Mouse (Mus musculus): ENCODE measurements around the gene Srgap2. TPM values are rescaled to one million over a fixed set of nuclear protein-coding genes. Genes with fewer than 3 reads are reported as not detected.

Srgap2 gene
- total and polyA plus RNA-seq, 3 experiments, result 15.2 to 22.2 (median 21.8) TPM

DNA sequence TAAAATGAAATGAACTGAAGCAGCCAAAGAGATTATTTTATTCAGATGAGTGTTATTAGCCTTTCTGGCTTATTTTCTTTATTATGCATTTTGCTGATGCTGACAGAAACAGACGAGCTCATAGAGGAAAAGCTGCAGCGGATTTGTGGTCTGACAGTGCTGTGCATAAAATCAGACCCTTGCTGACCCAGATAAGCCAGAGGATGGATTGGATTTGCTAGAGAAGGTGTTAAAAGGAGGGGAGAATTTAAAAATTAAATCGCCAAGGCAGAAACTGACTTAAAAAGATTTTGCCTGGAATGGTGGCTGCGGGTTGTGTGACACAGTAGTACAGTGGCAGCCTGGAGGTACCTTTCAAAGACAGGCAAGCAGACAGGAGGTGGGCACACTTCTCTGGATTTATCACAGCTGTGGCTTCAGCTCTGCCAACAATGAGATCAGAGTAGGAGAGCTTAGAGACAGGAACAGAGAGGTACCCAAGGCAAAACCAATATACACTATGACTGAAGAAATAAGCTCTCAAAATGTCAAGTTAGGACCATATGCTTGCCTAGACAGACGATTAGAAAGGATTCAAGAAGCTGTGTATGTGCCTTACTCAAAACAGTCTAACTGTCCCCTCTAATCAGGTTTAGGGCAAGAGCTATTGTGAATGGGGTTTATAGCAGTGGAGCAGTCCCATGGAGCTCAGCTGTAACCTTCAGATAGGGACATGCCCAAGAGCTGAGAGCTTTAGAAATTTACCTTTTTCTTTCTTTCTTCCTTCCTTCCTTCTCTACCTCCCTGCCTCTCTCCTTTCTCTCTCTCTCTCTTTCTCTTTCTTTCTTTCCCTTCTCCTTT is 109.1 kb downstream of the Srgap2 start:
- no peak for DNase-seq

DNA sequence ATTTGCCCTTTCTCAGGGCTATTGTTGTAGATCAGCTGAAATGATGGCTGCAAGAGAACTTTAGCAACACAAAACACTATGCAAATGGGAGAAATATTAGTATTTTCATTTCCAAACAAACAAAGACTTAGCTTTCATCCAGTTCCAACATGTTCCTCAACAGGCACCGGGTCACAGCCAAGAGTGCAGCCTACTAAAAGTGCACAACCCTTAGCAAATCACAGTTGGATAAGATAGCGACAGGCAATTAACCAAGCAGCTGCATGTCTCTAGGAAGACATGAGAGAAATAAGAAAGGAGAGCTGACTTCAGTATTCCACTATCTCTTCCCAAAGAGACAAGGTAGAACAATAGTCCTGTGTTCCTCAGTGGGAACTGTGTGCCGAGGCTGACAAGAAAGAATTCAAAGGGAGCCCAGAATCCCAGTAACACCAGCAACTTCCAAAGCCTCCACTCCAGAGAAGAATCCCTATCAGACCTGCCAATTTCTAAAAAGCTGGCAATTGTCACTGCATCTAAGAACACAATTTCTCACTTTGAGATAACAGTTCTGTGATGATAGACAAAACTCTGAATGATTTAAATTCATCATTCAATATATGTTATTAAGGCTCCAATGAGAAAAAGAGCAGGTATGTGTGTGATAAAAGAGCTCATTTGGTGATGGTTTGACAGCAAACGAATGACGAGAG is 109.9 kb downstream of the Srgap2 start:
- no peak for DNase-seq

DNA sequence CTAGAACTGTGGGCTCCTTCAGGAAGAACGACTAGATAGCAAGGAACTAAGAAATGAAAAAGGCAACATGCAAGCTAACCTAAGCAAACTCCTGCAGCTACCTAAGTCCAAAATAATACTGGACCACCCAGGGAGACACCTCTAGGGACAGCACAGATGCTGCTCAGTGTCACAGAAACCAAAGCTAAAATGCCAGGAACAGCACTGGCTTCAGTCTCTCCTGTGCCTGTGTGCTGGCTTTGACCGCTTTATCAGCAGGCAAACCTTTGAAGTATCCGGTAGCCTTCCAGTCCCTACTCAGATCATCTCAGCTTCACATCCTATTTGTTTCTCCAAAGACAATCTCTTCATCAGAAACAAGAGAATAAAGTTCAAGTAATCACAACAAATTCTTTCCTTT is 123.6 kb downstream of the Srgap2 start:
- DNase-seq, result no peak

DNA sequence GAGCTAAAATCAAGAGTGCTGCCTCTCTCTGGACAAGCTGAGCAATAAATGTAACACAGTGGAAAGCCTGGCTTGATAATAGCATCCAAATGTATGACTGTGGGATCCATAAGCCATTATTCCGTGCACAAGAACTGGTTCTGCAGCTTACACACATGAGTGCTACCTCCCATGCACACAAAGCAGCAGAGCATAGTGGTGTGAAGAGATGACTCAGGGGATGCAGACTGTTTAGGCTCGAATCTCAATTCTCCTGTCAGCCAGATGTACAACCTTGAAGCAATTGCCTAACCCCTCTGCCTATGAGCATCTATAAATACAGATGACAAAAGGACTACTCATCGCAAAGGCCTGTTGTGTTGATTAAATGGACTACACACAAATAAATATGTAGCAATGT is 126.3 kb downstream of the Srgap2 start:
- peak; percentile 40 for DNase-seq

DNA sequence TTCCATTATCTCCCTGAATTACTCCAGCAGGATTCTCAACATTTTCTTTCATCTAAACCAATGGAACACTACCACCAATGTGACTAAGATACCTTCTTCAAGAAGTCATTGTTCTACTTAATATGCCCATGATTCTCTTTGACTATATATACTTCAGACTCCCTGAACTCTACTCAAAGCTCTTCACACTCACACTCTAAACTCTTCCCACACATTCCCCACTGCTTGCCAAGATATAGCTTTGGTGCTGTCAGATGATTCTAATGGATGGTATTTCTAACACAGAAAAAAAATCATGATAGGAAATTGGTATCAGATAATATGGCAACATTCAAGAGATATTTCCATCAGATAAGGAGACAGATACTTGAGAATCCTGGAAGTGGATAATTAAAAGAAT is 129.0 kb downstream of the Srgap2 start:
- DNase-seq, result no peak

DNA sequence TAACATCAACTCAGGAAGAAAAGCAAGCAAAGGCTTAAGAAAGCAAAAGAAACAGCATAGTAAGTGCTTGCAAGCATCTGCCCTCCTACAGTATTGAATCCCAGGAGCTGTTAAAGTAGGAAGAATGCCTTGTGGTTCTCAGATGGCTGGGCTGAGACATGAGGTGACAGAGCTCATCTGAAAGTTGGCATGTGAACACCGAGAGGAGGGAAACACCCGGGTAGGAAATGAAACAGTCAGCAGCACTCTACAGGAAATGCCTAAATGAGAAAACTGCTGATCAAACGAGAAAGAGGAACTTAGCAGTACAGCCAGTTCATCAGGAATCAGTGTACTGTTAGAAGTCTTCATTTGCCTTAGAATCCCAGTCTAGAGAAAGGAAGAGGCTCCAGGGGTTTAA is 142.7 kb downstream of the Srgap2 start:
- DNase-seq, result no peak

DNA sequence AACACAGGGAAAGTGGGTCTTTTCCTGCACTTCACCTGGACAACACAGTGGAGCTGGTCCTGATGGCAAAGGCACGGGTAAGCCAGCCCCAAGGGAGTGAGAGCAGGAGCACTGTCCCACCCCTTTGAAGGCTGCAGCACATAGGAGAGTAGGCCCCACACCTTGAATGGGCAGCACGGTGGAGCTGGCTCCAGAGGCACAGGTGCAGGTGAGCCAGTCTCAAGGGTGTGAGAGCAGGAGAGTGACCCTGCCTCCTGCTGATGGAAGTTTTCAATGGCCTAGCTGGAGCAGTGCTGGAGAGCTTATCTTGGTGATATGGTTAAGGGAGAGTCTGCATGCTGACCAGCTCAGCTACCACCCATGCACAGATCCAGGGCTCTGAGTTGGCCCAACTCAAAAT is 145.0 kb downstream of the Srgap2 start:
- DNase-seq, result no peak

DNA sequence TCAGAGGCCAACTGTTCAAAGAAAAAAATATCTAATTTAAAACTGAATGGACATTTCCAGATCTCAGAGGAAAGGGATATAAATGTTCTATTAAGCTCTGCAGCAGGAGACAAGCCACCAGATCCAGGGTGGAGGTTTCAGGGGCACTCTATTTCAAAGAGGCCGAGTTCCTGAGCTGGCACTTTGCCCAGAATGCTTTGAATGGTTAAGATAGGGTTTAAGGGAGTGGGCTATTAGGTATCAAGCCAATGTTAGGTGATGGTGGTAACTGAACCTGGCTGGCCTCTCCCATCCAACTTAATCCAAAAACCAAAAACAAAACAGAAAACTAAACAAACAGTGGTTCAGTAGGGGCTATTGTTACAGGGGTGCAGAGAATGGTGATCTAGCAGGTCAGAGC is 146.9 kb downstream of the Srgap2 start:
- no peak for DNase-seq

DNA sequence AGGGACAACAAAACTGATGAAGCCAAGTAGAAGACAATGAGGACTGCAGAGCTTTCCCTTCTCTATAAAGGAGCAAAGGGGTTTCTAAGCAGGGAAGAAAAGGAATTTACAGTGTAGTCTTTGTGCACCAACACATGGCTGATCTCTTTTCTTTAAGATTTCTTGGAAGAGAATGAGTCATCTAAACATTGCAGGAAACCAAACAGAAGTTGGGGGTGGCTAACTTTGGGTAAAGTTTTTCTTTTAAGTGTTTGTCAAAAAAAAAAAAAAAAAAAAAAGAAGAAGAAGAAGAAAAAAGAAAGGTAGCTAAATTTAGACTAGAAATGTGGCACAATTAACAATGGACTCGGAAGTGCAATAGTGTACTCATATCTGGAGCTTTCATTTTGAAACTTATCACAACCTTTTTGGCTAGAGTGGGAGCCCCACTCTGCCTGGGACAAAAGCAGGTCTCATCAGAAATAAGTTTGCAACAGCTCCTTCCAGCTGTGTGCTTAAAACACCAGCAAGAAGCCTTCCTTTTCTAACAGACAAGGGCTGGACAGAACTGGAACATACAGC is 148.2 kb downstream of the Srgap2 start:
- DNase-seq, result no peak

DNA sequence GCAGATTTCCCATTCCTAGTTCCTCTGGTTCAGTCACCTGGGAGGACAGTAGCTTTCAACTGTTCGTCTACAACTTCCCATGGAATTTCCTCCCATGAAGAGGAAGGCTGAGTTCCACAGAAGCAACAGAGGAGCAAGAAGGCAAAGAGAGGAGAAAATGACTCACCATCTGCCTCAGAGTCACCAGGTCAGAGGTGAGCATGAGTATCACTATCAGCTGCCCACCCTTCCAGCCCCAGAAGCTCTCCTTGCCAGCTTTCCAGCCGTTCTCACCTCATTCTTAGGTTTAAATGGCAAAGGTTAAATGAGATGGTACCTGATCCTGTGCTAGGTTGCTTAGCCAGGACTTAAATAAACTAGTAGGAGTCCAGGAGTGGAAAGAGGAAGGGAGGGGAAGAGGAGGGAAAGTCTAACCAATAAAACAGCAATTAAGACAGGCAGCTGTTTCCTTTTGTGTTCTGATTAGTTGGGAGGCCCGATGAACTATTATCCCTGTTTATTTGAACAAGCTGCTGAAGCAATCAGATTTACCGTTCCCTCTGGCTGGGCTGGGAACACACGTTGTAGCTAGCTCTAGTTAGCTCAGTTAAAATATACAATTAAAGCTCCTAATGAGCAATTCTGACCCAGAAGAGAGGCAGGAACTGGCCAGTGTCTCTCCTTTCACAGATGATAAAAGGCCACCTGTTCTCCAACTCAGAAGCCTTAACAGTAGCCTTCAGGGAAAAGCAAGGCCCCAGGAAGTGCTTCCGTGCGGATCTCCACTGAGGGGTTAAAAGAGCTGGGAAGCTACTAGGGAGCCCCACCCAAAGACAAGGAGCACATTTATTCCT is 148.9 kb downstream of the Srgap2 start:
- DNase-seq, result peak; percentile 3

DNA sequence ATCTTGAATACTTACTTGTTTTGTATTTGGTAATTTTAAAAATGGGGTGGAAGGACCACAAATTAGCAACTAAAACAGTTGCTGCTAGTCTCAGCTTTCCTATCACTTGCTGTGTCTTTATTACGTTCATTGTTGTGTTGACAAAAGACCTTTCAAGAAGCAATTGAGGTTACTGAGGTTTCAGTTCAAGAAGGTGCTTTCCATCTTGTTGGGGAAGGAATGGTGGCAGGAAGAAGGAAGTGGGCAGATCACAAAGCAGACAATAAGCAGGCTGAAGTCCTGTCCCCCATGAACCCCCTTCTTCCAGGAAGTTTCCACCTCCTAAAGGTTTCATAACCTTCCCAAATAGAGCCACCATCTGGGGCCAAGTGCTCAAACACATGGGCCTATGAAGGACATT is 161.3 kb downstream of the Srgap2 start:
- DNase-seq, result no peak

DNA sequence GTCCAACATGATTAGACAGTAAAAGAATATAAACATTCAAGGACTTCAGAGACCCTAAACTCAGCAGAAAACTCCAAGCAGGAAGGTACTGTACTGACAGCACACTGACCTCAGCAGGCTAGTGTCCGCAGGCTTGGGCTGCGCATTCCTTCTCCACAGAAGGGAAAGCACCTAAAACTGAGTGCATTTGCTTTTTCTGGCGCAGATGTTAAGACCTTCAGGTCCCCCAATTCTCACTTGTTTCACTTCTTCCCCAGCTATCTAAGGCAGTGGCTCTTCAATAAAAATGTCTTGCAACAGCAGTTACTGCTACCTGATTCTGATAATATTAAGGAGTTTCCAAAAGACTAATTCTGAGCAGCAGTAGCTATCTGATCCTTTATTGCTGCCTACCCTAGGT is 162.7 kb downstream of the Srgap2 start:
- no peak for DNase-seq

DNA sequence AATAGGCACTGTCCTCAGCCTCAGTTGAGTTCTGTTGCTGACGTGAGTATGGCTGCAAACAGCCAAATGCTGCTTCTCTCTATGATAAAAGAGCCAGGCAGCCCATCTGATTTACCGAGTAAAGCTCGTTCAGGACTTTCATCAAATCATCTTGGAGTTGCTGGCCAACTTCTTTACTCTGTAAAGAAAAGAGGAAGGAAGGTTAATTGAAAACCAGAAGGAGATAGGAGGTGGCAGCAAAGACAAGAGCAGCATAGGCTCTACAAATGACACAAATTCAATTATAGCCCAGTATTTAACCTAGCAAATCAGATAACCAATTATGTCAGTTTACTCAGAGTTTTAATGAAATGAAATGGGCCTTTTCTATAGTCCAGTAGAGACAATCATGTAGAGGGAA is 163.3 kb downstream of the Srgap2 start:
- no peak for DNase-seq

DNA sequence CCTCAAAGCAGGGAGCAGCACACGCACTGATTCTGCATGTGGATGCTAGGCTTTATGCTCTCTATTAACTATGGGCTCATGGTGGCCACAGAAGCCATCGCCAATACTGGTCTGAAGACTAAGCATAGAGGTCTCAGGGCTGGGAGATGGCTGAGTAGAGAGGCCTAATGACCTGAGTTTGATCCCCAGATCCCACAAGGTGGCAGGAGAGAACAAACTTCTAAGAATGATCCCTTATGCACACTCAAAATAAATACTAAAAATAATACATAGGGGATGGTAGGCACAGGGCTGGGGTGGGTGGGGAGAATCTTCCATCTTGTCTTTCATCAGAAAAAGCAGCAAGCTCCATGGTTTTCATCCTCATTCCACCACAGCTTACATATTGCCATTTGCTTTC is 165.1 kb downstream of the Srgap2 start:
- no peak for DNase-seq

DNA sequence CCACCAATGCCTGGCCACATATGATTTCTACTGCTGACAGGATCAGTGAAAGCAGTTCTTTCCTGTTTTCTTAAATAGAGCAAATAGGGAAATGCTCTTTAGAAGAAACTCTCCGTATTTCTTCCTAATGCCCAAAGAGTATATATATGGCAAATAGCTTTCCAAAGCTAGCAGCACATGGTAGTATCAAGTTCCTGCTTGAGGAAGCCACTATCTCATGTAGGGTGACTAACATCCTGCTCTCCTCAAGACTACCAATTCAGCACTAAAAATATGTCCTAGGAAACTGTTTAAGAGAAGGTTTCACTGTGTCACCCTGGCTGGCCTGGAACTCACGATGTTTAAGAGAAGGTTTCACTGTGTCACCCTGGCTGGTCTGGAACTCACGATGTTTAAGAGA is 166.4 kb downstream of the Srgap2 start:
- DNase-seq, result no peak

DNA sequence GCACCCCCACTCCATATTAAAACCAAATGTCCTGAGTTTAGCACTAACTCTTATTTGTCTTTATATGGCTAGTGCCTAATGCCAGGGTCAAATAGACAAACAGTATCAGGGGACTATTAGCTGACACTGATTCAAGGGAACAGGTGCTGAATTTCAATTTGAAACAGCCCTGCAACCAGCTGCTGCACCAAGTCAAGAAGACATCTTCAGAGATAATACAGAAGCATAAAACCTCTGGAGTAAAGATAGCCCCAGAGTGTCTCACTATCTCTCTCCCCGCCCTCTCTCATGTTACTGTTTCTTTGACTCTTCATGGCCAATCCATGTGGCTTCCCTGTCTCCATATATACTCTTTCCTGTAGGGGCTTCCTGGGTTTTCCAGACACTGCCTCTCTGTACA is 167.5 kb downstream of the Srgap2 start:
- no peak for DNase-seq

DNA sequence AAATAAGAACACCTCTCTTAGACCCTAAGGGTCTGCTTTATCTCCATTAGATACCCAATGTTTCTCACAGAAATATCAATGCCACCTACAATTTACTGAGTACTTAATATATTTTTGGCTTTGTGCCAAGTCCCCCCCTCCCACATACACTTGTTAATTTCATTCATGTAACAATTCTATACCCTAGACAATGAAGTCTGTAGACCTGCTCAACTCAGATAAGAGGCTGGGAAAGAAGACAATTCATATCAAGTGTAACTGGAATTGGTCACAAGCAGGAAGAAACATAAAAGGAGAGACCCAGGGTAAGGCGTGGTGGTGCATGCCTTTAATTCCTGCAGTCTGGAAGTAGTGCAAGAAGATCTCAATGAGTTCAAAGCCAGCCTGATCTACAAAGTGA is 169.9 kb downstream of the Srgap2 start:
- DNase-seq, result no peak

DNA sequence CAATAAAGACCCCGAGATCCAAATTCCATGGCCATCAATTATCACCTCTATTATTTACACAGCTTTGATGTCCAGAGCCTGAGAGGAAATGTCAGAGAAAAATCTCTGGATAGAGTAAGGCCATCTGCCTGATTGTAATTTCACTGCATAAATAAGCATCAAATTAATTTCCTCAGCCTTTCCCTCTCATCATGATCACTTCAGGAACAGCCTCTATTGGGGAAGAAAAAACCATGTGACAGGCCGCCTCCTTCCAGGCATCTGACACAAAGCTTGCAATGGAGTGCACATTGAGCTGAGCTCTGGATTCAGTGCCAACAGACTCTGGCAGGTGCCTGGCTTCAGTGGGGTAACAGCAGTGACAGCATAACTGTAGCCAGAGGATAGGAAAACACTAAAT is 175.7 kb downstream of the Srgap2 start:
- no peak for DNase-seq

DNA sequence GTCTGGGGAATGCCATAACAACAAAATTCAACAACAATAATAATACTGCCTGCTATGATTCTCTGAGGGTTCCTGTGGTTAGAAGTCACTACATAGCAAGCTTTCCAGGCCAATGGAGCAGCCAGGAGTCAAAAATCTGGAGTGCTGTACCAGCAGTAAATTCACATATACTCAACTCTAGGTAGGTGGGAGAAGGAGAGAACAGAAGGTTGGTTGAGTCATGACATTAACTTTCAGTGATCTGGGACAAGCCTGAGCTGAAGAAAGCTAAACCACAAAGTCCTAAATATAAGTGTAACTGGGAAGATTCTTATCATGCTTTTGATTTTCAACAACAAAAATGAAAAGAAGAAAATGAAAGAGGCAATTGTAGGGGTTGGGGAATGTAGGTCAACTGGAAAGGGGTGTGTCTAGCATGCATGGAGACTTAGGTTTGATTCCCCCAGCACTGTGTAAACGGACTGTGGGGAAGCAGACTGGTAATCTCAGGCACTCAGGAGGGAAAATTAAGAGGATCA is 177.1 kb downstream of the Srgap2 start:
- DNase-seq, result no peak

DNA sequence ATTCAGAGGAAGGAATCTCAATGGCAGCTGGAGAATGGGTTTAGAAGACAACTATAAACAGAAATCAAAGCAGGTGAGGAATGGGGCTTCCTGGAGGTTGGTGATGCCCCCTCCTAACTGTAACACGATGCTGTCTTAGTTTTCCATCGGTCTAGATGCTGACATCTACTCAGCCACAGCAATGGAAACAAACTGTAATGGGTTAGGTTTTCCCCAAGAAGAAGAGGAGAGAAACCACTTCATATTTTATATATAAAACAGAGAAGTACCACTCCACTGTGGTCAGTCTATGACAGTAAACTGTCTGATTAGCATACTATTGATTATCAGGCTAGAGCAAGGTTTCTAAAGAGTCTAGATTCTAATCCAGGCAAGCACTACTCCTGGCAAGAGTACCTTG is 179.4 kb downstream of the Srgap2 start:
- DNase-seq, result no peak

DNA sequence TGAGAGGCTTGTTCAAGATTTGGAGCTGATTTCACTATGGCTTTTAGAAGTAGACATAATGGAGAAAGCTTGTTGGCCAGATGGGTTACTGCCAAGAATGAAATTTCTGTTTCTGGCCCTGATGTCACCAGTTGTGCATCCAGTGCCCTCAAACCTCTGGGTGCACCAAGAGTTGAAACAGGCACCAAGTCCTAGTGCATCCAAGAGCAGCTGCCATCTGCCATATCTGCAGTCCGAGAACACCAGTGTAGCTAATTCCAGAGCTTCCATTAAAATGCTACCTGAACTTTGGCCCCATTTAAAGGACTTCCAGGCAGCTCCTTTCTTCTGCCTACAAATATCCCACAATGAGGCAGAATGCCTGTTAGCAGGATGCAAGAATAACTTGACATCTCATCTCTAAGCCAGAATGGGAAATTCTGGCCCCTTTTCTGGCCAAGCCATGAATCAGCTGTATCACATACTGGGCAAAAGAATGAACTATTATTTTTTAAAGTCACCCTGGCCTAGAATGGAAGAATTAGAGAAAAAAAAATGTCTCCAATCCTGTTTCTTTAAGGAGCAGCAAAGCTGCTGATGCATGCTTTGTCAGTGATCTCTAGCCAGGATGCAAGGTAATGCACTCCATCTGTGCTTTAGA is 180.1 kb downstream of the Srgap2 start:
- DNase-seq, result no peak

Measured in adrenal gland, adult 2 months (tissue).